ENCODE assay signal across 24 mouse cellular contexts in genomic region chr2:165896171-165896570, GRCm38 (mm10). TPM values are rescaled to one million over a fixed set of nuclear protein-coding genes. Genes with fewer than 3 reads are reported as not detected.
A peak's percentile ranks its signal among the peaks of the same experiment; 100 is the strongest.
DNase-seq lines count a peak whose midpoint lies in the region; ATAC-seq and TF ChIP-seq lines count a peak whose summit lies in the region.
"Had no signal": no experiment of that assay in that cellular context is flagged by ENCODE, and none has a peak within 500 bp of the region (broad histone marks: within the 10 kb centered on the region; RNA-seq: fewer than 3 reads in every experiment).

No protein-coding gene starts in this region.

- DNase-seq in heart, adult 8-10 months (ENCODE audit: low spot score), result no peak
- no peak for DNase-seq in liver, embryonic 13.5 days
- no peak for DNase-seq in gastrocnemius, postnatal 10 days
- DNase-seq in lung, postnatal 36 days, result no peak
- DNase-seq: adrenal gland, postnatal 10 days; B cell, adult 2 months; cerebellum, adult 11-12 months; forebrain, postnatal 0 days; heart, postnatal 36 days; kidney, adult 18-20 months; kidney, postnatal 14 days; layer of hippocampus, postnatal 36 days; lung, postnatal 10 days; thymus, adult 2 months had no signal

- peaks cover 54% of the 10 kb centered on the region for H3K4me1 ChIP-seq in heart, embryonic 13.5 days
- peaks cover 5% of the 10 kb centered on the region for H3K4me1 ChIP-seq in ES-Bruce4 (ENCODE audit: control insufficient read depth, insufficient read depth, low read length)
- H3K4me1 ChIP-seq in embryonic facial prominence, embryonic 12.5 days, result peaks cover 37% of the 10 kb centered on the region
- peaks cover 76% of the 10 kb centered on the region for H3K4me1 ChIP-seq in liver, embryonic 13.5 days (replicated peaks)

- TF ChIP-seq POLR2A in ES-Bruce4 (IDR thresholded peaks at IDR 0.05; ENCODE audit: insufficient read depth, low read length), result no peak

- H3K27me3 ChIP-seq in heart, embryonic 13.5 days (replicated peaks), result no peaks in the 10 kb centered on the region
- no peaks in the 10 kb centered on the region for H3K27me3 ChIP-seq in ES-Bruce4 (ENCODE audit: control insufficient read depth, insufficient read depth, low read length, poor library complexity, severe bottlenecking)
- no peaks in the 10 kb centered on the region for H3K27me3 ChIP-seq in embryonic facial prominence, embryonic 12.5 days
- H3K27me3 ChIP-seq in liver, embryonic 13.5 days, result no peaks in the 10 kb centered on the region
- H3K27me3 ChIP-seq: liver, embryonic 15.5 days; megakaryocyte, embryonic 14.5 days; Patski; stomach, embryonic 15.5 days had no signal

- H3K27ac ChIP-seq in heart, embryonic 13.5 days (replicated peaks), result no peak overlapping the region
- H3K27ac ChIP-seq in ES-Bruce4 (ENCODE audit: insufficient read depth, low read length), result no peak overlapping the region
- 0 out of 2 replicates have a peak overlapping the region, but pooled peaks have one; percentile 4 for H3K27ac ChIP-seq in embryonic facial prominence, embryonic 12.5 days
- H3K27ac ChIP-seq in liver, embryonic 13.5 days, result peak overlapping the region; percentile 58
- H3K27ac ChIP-seq: layer of hippocampus, adult 2 months; liver, embryonic 15.5 days had no signal

- no peak for TF ChIP-seq EP300 in ES-Bruce4 (IDR thresholded peaks at IDR 0.05; ENCODE audit: insufficient read depth, low read depth, low read length)

- H3K4me2 ChIP-seq in heart, embryonic 13.5 days, result no peak overlapping the region
- H3K4me2 ChIP-seq in embryonic facial prominence, embryonic 12.5 days (replicated peaks), result no peak overlapping the region
- H3K4me2 ChIP-seq in liver, embryonic 13.5 days, result peak overlapping the region; percentile 57
- H3K4me2 ChIP-seq: stomach, embryonic 15.5 days had no signal

- no peak overlapping the region for H3K4me3 ChIP-seq in heart, embryonic 13.5 days
- H3K4me3 ChIP-seq in ES-Bruce4 (ENCODE audit: low read depth, low read length), result peak overlapping the region; percentile 33
- H3K4me3 ChIP-seq in embryonic facial prominence, embryonic 12.5 days, result no peak overlapping the region
- no peak overlapping the region for H3K4me3 ChIP-seq in liver, embryonic 13.5 days (replicated peaks)
- H3K4me3 ChIP-seq: layer of hippocampus, adult 2 months; liver, embryonic 15.5 days; megakaryocyte, embryonic 14.5 days; stomach, embryonic 15.5 days had no signal

- 83% methylated on average over 13 of the region's 13 CpGs for WGBS in heart, embryonic 13.5 days
- 67% methylated on average over 13 of the region's 13 CpGs for WGBS in embryonic facial prominence, embryonic 12.5 days
- 80% methylated on average over 13 of the region's 13 CpGs for WGBS in liver, embryonic 13.5 days (ENCODE audit: insufficient replicate concordance)

- no peaks in the 10 kb centered on the region for H3K9me3 ChIP-seq in heart, embryonic 13.5 days
- no peaks in the 10 kb centered on the region for H3K9me3 ChIP-seq in ES-Bruce4 (replicated peaks; ENCODE audit: control insufficient read depth, insufficient read depth, low read length, poor library complexity, severe bottlenecking)
- H3K9me3 ChIP-seq in embryonic facial prominence, embryonic 12.5 days, result no peaks in the 10 kb centered on the region
- H3K9me3 ChIP-seq in liver, embryonic 13.5 days (replicated peaks), result no peaks in the 10 kb centered on the region
- H3K9me3 ChIP-seq: liver, embryonic 15.5 days; megakaryocyte, embryonic 14.5 days; stomach, embryonic 15.5 days had no signal

- no peaks in the 10 kb centered on the region for H3K36me3 ChIP-seq in heart, embryonic 13.5 days
- no peaks in the 10 kb centered on the region for H3K36me3 ChIP-seq in ES-Bruce4 (ENCODE audit: control insufficient read depth, insufficient read depth, low read length, poor library complexity, severe bottlenecking)
- H3K36me3 ChIP-seq in embryonic facial prominence, embryonic 12.5 days, result no peaks in the 10 kb centered on the region
- H3K36me3 ChIP-seq in liver, embryonic 13.5 days, result no peaks in the 10 kb centered on the region
- H3K36me3 ChIP-seq: liver, embryonic 15.5 days; stomach, embryonic 15.5 days had no signal

- no peak for TF ChIP-seq CTCF in ES-Bruce4 (IDR thresholded peaks at IDR 0.05; ENCODE audit: low read depth, low read length)

- peak overlapping the region; percentile 64 for H3K9ac ChIP-seq in heart, embryonic 13.5 days
- peak overlapping the region; percentile 19; the same call in 1 of the 2 replicates for H3K9ac ChIP-seq in ES-Bruce4 (ENCODE audit: low read depth, poor library complexity, severe bottlenecking)
- H3K9ac ChIP-seq in embryonic facial prominence, embryonic 12.5 days, result no peak overlapping the region
- H3K9ac ChIP-seq in liver, embryonic 13.5 days, result peak overlapping the region; percentile 27; the same call in 1 of the 2 replicates
- H3K9ac ChIP-seq: forebrain, postnatal 0 days; liver, embryonic 15.5 days; stomach, embryonic 15.5 days had no signal

- no peak for ATAC-seq in heart, embryonic 13.5 days (ENCODE audit: extremely low read depth, insufficient number of reproducible peaks, low FRiP score, low TSS enrichment)
- ATAC-seq in embryonic facial prominence, embryonic 12.5 days (ENCODE audit: insufficient number of reproducible peaks, insufficient read depth, low FRiP score, low TSS enrichment), result no peak
- ATAC-seq in liver, embryonic 13.5 days (ENCODE audit: low read depth), result no peak
- ATAC-seq: activated CD4-positive, CD25-positive, alpha-beta regulatory T cell, adult 4 months; forebrain, postnatal 0 days; midbrain, embryonic 16.5 days; Patski had no signal

RNA-seq across cellular contexts. Expression of gene Zmynd8, which starts 2.6 kb away (rescaled TPM):
- 41.5 and 42.4 TPM in 2 replicates for polyA plus RNA-seq in heart, embryonic 13.5 days (2015; fragmentation: Nextera tagmentation; extraction: Ambion mirVana)
- 10 to 100 TPM; 35.5 to 60.5 (median 45.4) TPM for total RNA-seq in heart, adult 8-10 months (2022)
- 231 and 237 TPM in 2 replicates for polyA plus RNA-seq in ES-Bruce4 (2011; ENCODE audit: insufficient read depth, insufficient read length, low read depth, missing spikeins)
- polyA plus RNA-seq in embryonic facial prominence, embryonic 12.5 days (2016; fragmentation: Nextera tagmentation; extraction: Ambion mirVana), result 58.9 and 64.2 TPM in 2 replicates
- 26.5 and 28.3 TPM in 2 replicates for polyA plus RNA-seq in liver, embryonic 13.5 days (2015; fragmentation: Nextera tagmentation; extraction: Ambion mirVana)
- 10 to 100 TPM; 29.6 to 30.4 TPM for total RNA-seq in gastrocnemius, postnatal 10 days (2021)

Comparison
In these comparisons a context has a peak if more than half of its experiments do, and no peak if none do; other contexts are left out.
1. H3K27ac ChIP-seq: peak in embryonic facial prominence, embryonic 12.5 days (single experiment) and liver, embryonic 13.5 days (single experiment); none in heart, embryonic 13.5 days (single experiment) and ES-Bruce4 (single experiment).